Comparison of ENCODE assay signal across 8 mouse cellular contexts in genomic region chr11:60878675-60879294, GRCm38 (mm10). TPM values are rescaled to one million over a fixed set of nuclear protein-coding genes. Genes with fewer than 3 reads are reported as not detected.
DNase-seq lines count a peak whose midpoint lies in the region; ATAC-seq and TF ChIP-seq lines count a peak whose summit lies in the region.

Gene Tmem11, minus strand, starts transcription at chr11:60879272.

- peak; percentile 100 for ATAC-seq in forebrain, embryonic 15.5 days (replicated peaks)
- ATAC-seq in neutrophil, adult 5-6 weeks (ENCODE audit: extremely low read depth, insufficient number of reproducible peaks, low FRiP score, poor library complexity, severe bottlenecking) = peak; percentile 96

- H3K27me3 ChIP-seq in forebrain, embryonic 15.5 days = no peaks in the 10 kb centered on the region

- in situ Hi-C loops in ES-E14 (cut with MboI; ENCODE audit: low sequenced_read_pairs in 2 of 2, unreplicated experiment in 2 of 2) = no loop called here

- peaks cover 8 to 11% of the 10 kb centered on the region in 2 experiments; a peak in 2 of 4 replicates for H3K4me1 ChIP-seq in ES-E14 (ENCODE audit: control insufficient read depth in 2 of 2, insufficient read depth in 2 of 2, low read length in 2 of 2, poor library complexity in 1 of 2)
- peaks cover 41% of the 10 kb centered on the region for H3K4me1 ChIP-seq in forebrain, embryonic 15.5 days
- peaks cover 11% of the 10 kb centered on the region for H3K4me1 ChIP-seq in lung, adult 2 months (ENCODE audit: control insufficient read depth, insufficient read depth, low read length)

- peak within 1 kb of the TSS; percentile 72 for H3K4me2 ChIP-seq in forebrain, embryonic 15.5 days (replicated peaks)

- H3K9me3 ChIP-seq in ES-E14 (ENCODE audit: control insufficient read depth, insufficient read depth, low read depth, low read length) = no peaks in the 10 kb centered on the region
- no peaks in the 10 kb centered on the region for H3K9me3 ChIP-seq in forebrain, embryonic 15.5 days

- peak within 1 kb of the TSS; percentile 95 for H3K27ac ChIP-seq in ES-E14 (ENCODE audit: insufficient read depth, low read depth, low read length, poor library complexity, severe bottlenecking)
- H3K27ac ChIP-seq in forebrain, embryonic 15.5 days (replicated peaks) = peak within 1 kb of the TSS; percentile 91

- TF ChIP-seq CTCF in lung, adult 2 months (IDR thresholded peaks at IDR 0.05; ENCODE audit: insufficient read depth, low read length) = no peak

- peak; percentile 97 for DNase-seq in ES-E14 (ENCODE audit: low read depth, low spot score)
- DNase-seq in cerebellum, adult 11-12 months = peak; percentile 93
- DNase-seq in heart, postnatal 25 days (ENCODE audit: low spot score) = peak; percentile 94
- DNase-seq in layer of hippocampus, adult 18-20 months (ENCODE audit: low spot score in 2 of 2) = peak; percentile 96 to 97
- peak; percentile 89 for DNase-seq in lung, adult 2 months
- peak; percentile 96 for DNase-seq in thymus, adult 18-20 months

- under 1% methylated on average over 62 of the region's 62 CpGs for WGBS in forebrain, embryonic 15.5 days
- WGBS in lung, adult 2 months = under 1% methylated on average over 62 of the region's 62 CpGs

- H3K4me3 ChIP-seq in ES-E14 (ENCODE audit: insufficient read depth in 1 of 2, low read depth in 1 of 2, low read length in 2 of 2, poor library complexity in 1 of 2, severe bottlenecking in 1 of 2) = peak within 1 kb of the TSS; percentile 86 to 100
- H3K4me3 ChIP-seq in forebrain, embryonic 15.5 days = peak within 1 kb of the TSS; percentile 67
- H3K4me3 ChIP-seq in lung, adult 2 months (replicated peaks; ENCODE audit: extremely low read depth, low read depth, low read length) = peak within 1 kb of the TSS; percentile 85

- peak within 1 kb of the TSS; percentile 100 for H3K9ac ChIP-seq in ES-E14 (ENCODE audit: insufficient read depth, low read depth, low read length, poor library complexity, severe bottlenecking)
- peak within 1 kb of the TSS; percentile 87 for H3K9ac ChIP-seq in forebrain, embryonic 15.5 days (replicated peaks)

- peaks cover 16% of the 10 kb centered on the region for H3K36me3 ChIP-seq in ES-E14 (ENCODE audit: control insufficient read depth, insufficient read depth, low read length, poor library complexity, severe bottlenecking)
- H3K36me3 ChIP-seq in forebrain, embryonic 15.5 days = no peaks in the 10 kb centered on the region

- peak; percentile 76; the same call in 1 of the 2 replicates for TF ChIP-seq POLR2A in lung, adult 2 months (IDR thresholded peaks at IDR 0.05; ENCODE audit: borderline replicate concordance, extremely low read depth, low read depth, low read length)

- intact Hi-C loops in heart, postnatal 25 days (cut with DNase I) = loop anchor here (5.0 kb wide), 4 partner anchors 41 to 181 kb away; partner anchors contain the start of genes Flii, Llgl1, Mief2 and Smcr8

TF ChIP-seq in ES-E14, 5 proteins besides CTCF, POLR2A, EP300 and RAD21:
- peak; percentile 97 for TF ChIP-seq HCFC1 (IDR thresholded peaks at IDR 0.05; ENCODE audit: borderline replicate concordance, insufficient read depth, low read length)
- TF ChIP-seq CHD2 (IDR thresholded peaks at IDR 0.05; ENCODE audit: low read depth, low read length) = no peak

RNA-seq across cellular contexts. Expression of gene Tmem11, which starts in this region (rescaled TPM):
- total RNA-seq in ES-E14 (2012; rRNA removed) = 42.6 and 50.0 TPM in 2 replicates
- polyA plus RNA-seq in forebrain, embryonic 15.5 days (2015; fragmentation: Nextera tagmentation; extraction: Ambion mirVana) = 54.6 and 60.8 TPM in 2 replicates
- 10 to 100 TPM; 27.6 to 28.0 TPM for total RNA-seq in heart, postnatal 25 days (2021)
- total RNA-seq in layer of hippocampus, adult 18-20 months (2021) = 10 to 100 TPM; 29.4 to 30.7 TPM
- 46.6 and 63.4 TPM in 2 replicates for polyA plus RNA-seq in lung, adult 2 months (2012; rRNA removed)
- 26.0 and 27.6 TPM in 2 replicates for total RNA-seq in neutrophil, adult 5-6 weeks (2017)

Comparison
In these comparisons a context has a peak if more than half of its experiments do, and no peak if none do; other contexts are left out.
1. Peak in every context shown above with its lines: DNase-seq, ATAC-seq, H3K4me3 ChIP-seq and H3K27ac ChIP-seq.